Mouse (Mus musculus): ENCODE measurements around the gene Mas1. TPM values are rescaled to one million over a fixed set of nuclear protein-coding genes. Genes with fewer than 3 reads are reported as not detected.

The Mas1 gene
- 0.17 and 0.32 TPM in 2 replicates for polyA plus RNA-seq (2015; fragmentation: Nextera tagmentation; extraction: Ambion mirVana)

DNA sequence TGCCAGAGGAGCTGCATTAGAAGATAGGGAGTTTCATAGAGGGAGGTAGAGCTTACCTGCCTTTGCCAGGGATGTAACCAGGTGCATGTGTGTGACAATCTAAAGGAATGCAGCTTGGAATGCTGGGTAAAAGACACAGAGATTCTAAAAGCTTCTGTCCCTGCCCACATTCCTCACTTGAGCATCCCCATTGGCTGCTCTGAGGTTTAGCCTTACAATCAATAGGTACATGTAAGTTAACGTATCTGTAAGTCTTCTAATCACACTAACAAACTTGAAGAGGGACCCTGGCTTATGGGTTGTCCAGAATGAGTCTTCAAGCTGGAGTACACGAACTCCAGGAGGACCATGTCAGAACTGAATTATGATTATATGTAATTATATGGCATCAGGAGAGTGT is at the start of gene Mas1:
TSS of gene Mas1 (minus strand) at position 101 of the 400 bp plus-strand sequence.
- 0 out of 2 replicates have a peak, but pooled peaks cover 4% of the 10 kb centered on the region for H3K4me1 ChIP-seq (replicated peaks)
- no peak within 1 kb of the TSS for H3K4me2 ChIP-seq
- H3K27ac ChIP-seq, result no peak within 1 kb of the TSS
- 0 out of 2 replicates have a peak, but pooled peaks cover 5% of the 10 kb centered on the region for H3K27me3 ChIP-seq
- H3K4me3 ChIP-seq, result no peak within 1 kb of the TSS
- H3K9me3 ChIP-seq, result no peaks in the 10 kb centered on the region
- no peak within 1 kb of the TSS for H3K9ac ChIP-seq
- H3K36me3 ChIP-seq, result no peaks in the 10 kb centered on the region
- no peak for ATAC-seq (ENCODE audit: low FRiP score)
- WGBS, result 61% methylated on average over 2 of the region's 2 CpGs

DNA sequence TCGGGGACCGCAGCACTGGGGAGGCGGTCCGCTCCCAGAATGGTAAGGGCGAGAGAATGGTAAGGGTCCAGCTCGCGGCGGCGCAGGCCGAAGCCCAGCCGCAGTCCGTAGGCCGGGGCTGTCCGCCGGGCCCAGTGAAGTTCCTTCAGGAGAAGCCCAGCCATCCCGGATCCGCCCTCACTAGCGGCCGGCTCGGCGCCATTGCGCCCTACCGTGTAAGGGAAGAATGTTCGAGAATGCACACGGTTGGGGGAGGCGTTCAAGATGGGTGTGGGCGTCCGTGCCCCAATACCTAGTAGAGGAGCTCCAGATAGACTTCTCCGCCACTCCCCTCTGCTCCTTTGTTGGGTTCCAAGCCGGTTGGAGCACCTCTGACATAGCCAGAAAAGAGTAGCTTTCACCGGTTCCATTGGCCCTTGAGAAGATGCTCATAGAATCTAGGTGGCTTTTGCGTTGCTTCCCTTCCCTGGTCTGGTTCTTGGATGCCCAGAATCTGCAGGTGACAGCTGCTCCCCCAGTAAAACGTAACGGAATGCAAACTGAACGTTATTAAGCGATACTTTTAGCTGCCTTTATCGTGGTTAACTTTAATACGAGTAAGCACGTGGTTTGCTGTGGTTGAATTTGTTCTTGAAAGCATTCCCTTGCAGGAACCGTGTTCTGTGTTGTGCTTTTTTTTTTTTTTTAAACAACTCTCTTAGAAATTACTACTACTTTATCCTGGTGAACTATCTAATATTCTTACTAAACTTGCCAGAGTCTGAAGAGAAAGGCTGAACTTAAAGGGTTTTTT is 48.8 kb upstream of the Mas1 start:
- no peaks in the 10 kb centered on the region for H3K27me3 ChIP-seq
- peak overlapping the region; percentile 91 for H3K27ac ChIP-seq
- peak; percentile 76 for ATAC-seq (ENCODE audit: low FRiP score)
- H3K9me3 ChIP-seq, result no peaks in the 10 kb centered on the region
- under 1% methylated on average over 40 of the region's 40 CpGs for WGBS
- H3K4me2 ChIP-seq, result peak overlapping the region; percentile 81
- peak overlapping the region; percentile 93 for H3K4me3 ChIP-seq
- H3K9ac ChIP-seq, result peak overlapping the region; percentile 97
- H3K4me1 ChIP-seq (replicated peaks), result peaks cover 17% of the 10 kb centered on the region
- peaks cover 51% of the 10 kb centered on the region for H3K36me3 ChIP-seq

GRCm38 (mm10) chr17:12915881-12916583 is 48.1 kb upstream of the Mas1 start, which contains the start of gene Mrpl18:
TSS of gene Mrpl18 (minus strand) at chr17:12916345.
- ATAC-seq (ENCODE audit: low FRiP score), result peak; percentile 100

DNA sequence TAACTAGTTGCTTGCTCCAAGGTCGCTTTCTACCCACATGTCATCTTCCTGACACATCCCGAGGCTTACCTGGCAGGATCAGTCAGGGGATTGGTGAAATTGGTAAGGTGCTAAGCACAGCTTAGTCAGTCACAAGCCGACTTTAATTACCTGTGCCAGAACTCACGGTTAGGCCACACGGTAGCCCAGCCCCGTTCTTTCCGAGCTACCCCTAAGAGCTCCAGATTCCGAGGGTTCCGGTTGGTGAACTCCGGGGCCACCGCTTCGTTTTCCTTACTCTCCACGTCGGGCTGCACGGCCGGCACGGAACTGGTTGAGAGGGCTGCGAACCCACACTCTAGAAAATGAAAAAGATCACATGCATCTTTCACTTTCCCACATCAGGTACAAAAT is 47.5 kb upstream of the Mas1 start, which contains the start of gene Tcp1:
TSS of gene Tcp1 (plus strand) at position 214 of the 393 bp plus-strand sequence.
- Histone ChIP-seq H3K4me1 (replicated peaks) (peaks cover 17% of the 10 kb centered on the region), H3K27ac (peak within 1 kb of the TSS; percentile 91), H3K9ac (peak within 1 kb of the TSS; percentile 97), H3K9me3 (no peaks in the 10 kb centered on the region), H3K27me3 (no peaks in the 10 kb centered on the region), H3K4me2 (peak within 1 kb of the TSS; percentile 81), H3K4me3 (peak within 1 kb of the TSS; percentile 93), H3K36me3 (peaks cover 52% of the 10 kb centered on the region)
- peak; percentile 26 for ATAC-seq (ENCODE audit: low FRiP score)
- 1% methylated on average over 18 of the region's 18 CpGs for WGBS

More at GRCm38 (mm10) chr17:12915881-12916583, 48.1 kb upstream of the Mas1 start, which contains the start of gene Mrpl18:
- H3K4me2 ChIP-seq, result peak within 1 kb of the TSS; percentile 81
- H3K27me3 ChIP-seq, result no peaks in the 10 kb centered on the region
- H3K9me3 ChIP-seq, result no peaks in the 10 kb centered on the region
- peak within 1 kb of the TSS; percentile 93 for H3K4me3 ChIP-seq
- WGBS, result under 1% methylated on average over 56 of the region's 56 CpGs
- peaks cover 17% of the 10 kb centered on the region for H3K4me1 ChIP-seq (replicated peaks)
- H3K36me3 ChIP-seq, result peaks cover 52% of the 10 kb centered on the region
- peak within 1 kb of the TSS; percentile 91 for H3K27ac ChIP-seq
- H3K9ac ChIP-seq, result peak within 1 kb of the TSS; percentile 97

DNA sequence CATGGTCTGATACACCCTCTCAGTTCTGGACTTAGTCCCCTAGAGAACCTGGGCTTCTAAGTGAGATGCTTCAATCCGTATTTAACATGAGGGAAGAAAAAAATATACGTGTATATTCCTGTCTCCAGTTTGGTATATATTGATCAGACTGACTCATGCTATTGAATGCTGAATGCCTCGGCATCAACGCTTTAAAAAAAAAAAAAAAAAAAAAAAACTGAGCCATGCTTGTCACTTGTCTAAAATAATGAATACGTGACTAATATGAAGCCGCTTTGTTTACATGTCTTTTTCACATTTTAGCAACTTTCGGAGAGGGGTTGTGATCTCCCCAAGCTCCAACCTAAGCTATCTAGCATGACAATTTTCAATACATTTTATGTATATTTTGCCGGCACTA is 42.4 kb upstream of the Mas1 start:
- peaks cover 8% of the 10 kb centered on the region; the same call in 1 of the 2 replicates for H3K4me1 ChIP-seq (replicated peaks)
- no peak overlapping the region for H3K9ac ChIP-seq
- no peaks in the 10 kb centered on the region for H3K9me3 ChIP-seq
- no peak for ATAC-seq (ENCODE audit: low FRiP score)
- H3K27me3 ChIP-seq, result no peaks in the 10 kb centered on the region
- H3K4me2 ChIP-seq, result no peak overlapping the region
- no peak overlapping the region for H3K27ac ChIP-seq
- 92% methylated on average over 8 of the region's 8 CpGs for WGBS
- no peak overlapping the region for H3K4me3 ChIP-seq
- H3K36me3 ChIP-seq, result peaks cover 53% of the 10 kb centered on the region

GRCm38 (mm10) chr17:12909361-12910280 is 41.7 kb upstream of the Mas1 start, which contains the start of gene Pnldc1:
TSS of gene Pnldc1 (minus strand) at chr17:12910230.
- no peak for ATAC-seq (ENCODE audit: low FRiP score)
- Histone ChIP-seq H3K4me1 (replicated peaks) (0 out of 2 replicates have a peak, but pooled peaks cover under 1% of the 10 kb centered on the region), H3K9me3 (no peaks in the 10 kb centered on the region), H3K4me2 (no peak within 1 kb of the TSS), H3K4me3 (no peak within 1 kb of the TSS), H3K36me3 (peaks cover 61% of the 10 kb centered on the region), H3K27ac (no peak within 1 kb of the TSS), H3K27me3 (no peaks in the 10 kb centered on the region), H3K9ac (no peak within 1 kb of the TSS)
- WGBS, result 79% methylated on average over 35 of the region's 35 CpGs

- H3K9ac ChIP-seq, result no peak overlapping the region
- H3K27me3 ChIP-seq, result no peaks in the 10 kb centered on the region
- H3K4me3 ChIP-seq, result no peak overlapping the region
- H3K36me3 ChIP-seq, result peaks cover 50% of the 10 kb centered on the region
- no peak for ATAC-seq (ENCODE audit: low FRiP score)
- no peak overlapping the region for H3K27ac ChIP-seq
- WGBS, result 95% methylated on average over 9 of the region's 9 CpGs
- no peak overlapping the region for H3K4me2 ChIP-seq
- H3K9me3 ChIP-seq, result no peaks in the 10 kb centered on the region
- H3K4me1 ChIP-seq (replicated peaks), result 0 out of 2 replicates have a peak, but pooled peaks cover 4% of the 10 kb centered on the region
These were observed 38.5 kb upstream of the Mas1 start for GRCm38 (mm10) chr17:12906436-12906835.

- Histone ChIP-seq H3K9me3 (no peaks in the 10 kb centered on the region), H3K27me3 (no peaks in the 10 kb centered on the region), H3K4me1 (replicated peaks) (0 out of 2 replicates have a peak, but pooled peaks cover 4% of the 10 kb centered on the region), H3K9ac (no peak overlapping the region), H3K4me3 (no peak overlapping the region), H3K27ac (no peak overlapping the region), H3K4me2 (no peak overlapping the region), H3K36me3 (peaks cover 49% of the 10 kb centered on the region)
- 89% methylated on average over 4 of the region's 4 CpGs for WGBS
- no peak for ATAC-seq (ENCODE audit: low FRiP score)
These were observed 37.9 kb upstream of the Mas1 start for GRCm38 (mm10) chr17:12905810-12906209.

DNA sequence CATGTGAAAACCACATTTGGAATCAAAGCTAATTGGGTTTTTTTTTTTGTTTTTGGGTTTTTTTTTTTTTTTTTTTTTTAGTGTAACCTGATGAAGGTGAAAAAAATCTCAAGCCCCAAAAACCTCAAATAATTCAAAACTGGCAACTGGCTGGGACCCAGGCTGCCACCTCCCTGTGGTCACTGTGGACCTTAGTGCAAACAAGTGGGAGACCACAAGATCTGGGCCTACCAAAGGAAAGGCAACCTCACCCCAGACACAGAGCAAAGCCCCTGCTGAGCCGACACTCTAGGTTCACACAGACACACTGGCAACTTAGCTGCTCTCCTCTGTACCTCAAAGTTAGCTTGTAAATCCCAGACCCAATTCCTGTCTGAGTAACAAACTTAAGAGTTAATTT is 36.4 kb upstream of the Mas1 start:
- Histone ChIP-seq H3K4me1 (replicated peaks) (0 out of 2 replicates have a peak, but pooled peaks cover 4% of the 10 kb centered on the region), H3K27me3 (no peaks in the 10 kb centered on the region), H3K9ac (no peak overlapping the region), H3K36me3 (peaks cover 48% of the 10 kb centered on the region), H3K4me2 (no peak overlapping the region), H3K4me3 (no peak overlapping the region), H3K27ac (no peak overlapping the region), H3K9me3 (no peaks in the 10 kb centered on the region)
- no peak for ATAC-seq (ENCODE audit: low FRiP score)
- 87% methylated on average over 1 of the region's 1 CpGs for WGBS

DNA sequence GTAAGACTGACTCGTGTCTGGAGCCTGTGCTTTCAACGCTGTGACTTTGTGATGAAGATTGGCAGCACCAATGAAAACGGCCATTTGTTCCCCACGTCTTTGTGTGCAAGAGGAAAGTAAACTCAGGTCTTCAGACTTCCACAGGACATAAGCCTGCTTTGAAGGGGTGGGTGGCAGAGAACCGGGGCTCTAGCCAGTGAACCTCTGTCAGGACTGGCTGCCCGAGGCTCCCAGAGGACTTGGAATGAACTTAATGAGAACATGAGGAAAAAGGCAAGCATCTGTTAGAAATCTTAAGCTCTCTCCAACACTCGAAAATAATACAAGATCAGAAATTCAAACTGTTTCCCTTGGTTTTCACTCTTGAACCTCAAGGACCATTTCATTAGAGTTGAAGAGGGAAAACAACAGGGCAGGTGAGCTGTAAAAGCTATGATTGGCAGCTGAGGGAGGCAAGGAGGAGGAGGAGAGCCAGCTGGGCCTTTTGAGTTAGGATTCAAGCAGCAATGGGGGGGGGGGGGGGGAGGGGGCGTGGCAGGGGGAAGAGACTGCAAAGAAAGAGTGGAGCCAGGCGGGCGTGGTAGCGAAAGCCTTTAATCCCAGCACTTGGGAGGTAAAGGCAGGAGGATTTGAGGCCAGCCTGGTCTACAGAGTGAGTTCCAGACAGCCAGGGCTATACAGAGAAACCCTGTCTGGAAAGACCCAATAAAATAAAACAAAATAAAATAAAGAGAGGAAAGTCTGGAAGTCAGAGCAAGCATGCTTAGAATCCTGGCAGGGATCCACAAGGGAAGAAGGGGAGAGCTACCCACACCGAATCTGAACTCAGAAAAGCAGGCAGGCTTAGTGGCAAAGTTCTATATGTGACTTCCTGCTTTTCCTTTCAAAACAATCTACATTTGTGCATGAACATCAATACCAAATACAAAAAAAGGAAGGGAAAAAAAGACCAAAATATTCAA is 35.7 kb upstream of the Mas1 start:
- no peak for ATAC-seq (ENCODE audit: low FRiP score)
- no peak overlapping the region for H3K4me3 ChIP-seq
- WGBS, result 31% methylated on average over 11 of the region's 12 CpGs
- H3K4me2 ChIP-seq, result no peak overlapping the region
- no peaks in the 10 kb centered on the region for H3K9me3 ChIP-seq
- peaks cover 51% of the 10 kb centered on the region for H3K36me3 ChIP-seq
- H3K27me3 ChIP-seq, result no peaks in the 10 kb centered on the region
- H3K27ac ChIP-seq, result no peak overlapping the region
- H3K9ac ChIP-seq, result peak overlapping the region; percentile 10; the same call in 1 of the 2 replicates
- 0 out of 2 replicates have a peak, but pooled peaks cover 4% of the 10 kb centered on the region for H3K4me1 ChIP-seq (replicated peaks)
